Mouse (Mus musculus): Measurements from ENCODE around the gene Cenpu.
"Not testable (repeated sequence)": the region's sequence is repeated elsewhere in the genome, so short reads cannot be mapped to it uniquely, and the experiment has no call there.

The Cenpu gene

DNA sequence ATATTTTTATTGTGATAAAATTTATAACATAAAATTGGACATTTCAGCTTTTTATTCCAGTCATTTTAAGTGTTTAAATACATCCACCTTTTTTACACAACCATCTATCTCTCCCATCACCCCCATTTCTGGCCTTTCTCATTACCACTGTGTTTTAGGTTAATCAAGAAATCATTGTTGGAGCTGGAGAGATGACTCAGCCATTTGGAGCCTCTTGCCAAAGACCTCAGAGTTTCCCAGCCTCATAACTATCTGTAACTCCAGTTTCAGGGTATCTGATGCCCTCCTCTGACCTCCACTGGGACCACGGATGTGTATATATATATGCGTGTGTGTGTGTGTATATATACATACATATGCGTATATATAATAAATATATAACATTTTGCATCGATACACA is 799 bp upstream of the Cenpu start:
- DNase-seq: no peak

DNA sequence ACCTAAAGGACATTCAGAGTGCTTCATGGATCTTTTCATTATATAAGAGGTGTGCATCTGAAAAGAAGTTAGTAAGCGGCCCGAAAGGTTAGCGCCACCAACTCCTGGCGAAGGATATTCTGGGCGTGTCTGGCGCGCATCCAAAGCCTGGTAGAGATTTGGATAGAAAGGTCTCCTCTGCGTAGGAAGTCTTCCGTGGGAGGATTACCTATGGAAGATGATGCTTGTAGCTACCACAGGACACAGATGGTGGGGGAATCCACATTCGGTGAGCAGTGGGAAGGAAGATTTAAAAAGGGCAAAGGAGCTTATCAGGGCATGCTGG is 575 bp downstream of the Cenpu start:
- DNase-seq: no peak

DNA sequence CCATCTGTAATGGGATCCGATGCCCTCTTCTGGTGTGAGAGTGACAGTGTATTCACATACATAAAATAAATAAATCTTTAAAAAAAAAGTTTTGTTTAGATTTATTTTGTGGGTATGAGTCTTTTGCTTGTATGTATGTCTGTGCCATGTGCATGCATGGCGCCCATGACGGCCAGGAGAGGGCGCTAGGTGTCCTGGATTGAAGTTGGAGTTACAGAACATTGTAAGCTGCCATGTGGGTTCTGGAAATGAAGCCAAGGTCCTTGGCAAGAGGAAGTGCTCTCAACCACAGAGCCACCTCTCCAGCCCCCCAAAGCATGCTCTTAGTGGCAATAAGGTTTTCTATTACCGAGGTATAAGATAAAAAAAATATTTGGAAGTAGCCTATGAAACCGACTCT is 7.6 kb downstream of the Cenpu start:
- peak; percentile 35 for DNase-seq

DNA sequence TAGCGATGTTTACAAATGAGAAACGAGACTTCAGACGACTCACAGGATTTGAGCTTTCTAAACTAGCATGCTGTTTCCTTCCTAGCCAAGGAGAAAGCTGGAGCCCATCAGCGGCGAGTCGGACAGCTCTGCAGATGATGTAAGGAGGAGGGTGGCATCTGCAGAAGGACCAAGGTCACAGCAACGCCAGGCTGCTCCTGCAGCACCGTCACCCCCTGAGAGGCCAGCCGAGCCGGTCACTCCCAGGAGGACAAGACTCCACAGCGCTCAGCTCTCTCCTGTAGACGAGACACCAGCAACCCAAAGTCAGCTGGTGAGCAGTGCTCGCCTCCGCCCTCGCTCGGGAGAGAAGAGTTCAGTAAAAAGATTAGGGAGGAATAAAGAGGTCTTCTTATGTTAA is 10.5 kb downstream of the Cenpu start:
- DNase-seq: no peak

DNA sequence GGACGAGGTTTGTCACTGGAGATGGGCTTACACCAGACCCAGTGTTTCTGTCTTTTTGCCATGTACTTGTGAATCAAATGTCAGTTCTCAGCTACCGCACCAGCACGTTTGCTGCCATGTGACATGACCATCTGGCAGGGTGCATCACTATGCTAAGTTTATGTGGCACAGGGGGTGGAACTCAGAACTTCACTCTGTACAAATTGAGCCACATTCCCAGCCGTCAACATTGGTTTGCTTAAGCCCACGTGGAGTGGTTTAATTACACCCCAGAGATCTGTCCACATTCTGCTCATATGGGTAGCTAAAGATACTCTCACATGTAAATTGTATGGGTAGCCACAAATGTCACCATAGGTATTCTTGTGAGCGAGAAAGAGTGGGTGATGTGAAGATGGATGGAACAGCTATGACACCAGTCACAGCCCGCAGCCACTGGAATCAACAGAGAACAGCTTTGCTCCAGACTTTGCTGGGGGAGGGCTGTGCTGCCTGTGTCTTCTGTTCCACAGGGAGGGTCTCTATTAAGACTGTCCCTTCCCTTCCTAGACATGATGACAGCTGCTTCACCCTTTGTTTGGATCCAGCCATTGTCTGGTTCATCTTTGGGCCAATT is 15.2 kb downstream of the Cenpu start:
- DNase-seq: no peak

DNA sequence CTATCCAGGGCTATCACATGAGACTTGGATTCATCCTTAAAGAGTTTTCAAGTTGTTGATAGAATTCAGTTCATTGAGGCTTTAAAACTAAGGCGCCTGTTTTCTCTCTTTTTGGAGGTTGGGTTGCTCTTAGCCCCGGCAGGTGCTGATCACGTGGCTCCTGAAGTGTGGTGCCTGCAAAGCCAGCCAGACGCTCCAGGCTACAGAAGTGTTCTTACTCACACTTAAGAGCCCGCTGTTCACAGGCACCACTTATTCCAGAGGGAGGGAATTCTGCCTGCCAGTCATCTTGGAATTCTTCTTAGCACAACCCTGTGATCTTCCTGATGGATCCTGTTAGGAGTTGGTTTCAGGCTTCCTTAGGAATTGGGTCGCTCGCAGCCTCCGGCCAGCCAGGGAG is 16.1 kb downstream of the Cenpu start:
- no peak for DNase-seq

DNA sequence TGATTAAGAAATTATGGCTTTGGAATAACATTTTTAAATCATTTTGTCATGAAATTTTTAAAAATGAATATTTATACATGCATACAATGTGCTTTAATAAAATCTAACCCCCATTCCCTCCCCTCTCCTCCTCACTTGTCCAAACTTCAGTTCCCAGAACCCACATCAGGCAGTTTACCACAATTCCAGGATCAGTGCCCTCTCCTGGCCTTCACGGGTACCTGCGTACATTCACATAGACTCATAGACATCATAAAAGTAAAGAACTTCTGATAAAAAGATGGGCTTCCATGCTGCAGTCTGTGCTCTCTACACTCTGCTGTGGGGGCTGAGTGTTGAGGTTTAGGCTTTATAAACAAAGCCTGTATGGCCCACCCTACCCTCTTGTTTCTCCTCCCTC is 17.1 kb downstream of the Cenpu start:
- DNase-seq: no peak

DNA sequence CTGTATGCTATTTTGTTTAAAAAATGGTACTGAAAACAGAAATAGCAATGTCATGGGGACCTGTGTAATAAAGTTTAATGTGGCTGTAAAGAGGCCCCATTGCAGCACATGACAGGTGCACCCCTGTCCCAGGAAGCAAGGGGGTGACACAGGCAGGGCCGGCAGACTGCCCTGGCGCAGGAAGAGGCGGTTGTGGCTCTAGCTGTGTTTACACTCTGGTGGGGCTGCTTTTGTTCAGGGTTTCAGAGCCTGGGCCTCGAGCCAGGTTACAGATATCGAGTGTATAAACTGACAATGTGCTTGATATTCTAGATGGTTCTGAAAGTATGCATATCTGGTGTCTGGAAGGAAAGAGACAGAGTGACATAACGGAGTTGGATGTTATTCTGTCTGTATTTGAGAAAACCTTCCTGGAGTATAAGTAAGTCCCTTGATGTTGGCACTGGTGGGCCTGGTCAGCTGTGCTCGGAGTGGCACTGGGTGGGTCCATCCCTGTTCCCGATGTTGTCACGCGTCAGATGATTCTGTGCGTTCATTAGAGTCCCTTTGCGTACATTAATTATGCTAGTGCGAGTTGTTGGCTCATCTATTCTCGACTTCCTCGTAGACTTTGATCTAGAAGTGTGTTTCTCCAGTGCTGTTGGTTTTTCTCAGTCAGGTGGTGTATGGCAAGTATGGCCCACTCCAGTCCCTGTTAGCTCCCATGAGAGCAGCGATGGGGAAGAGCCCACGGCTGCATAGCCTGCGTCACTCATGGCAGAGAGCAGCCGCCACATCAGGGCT is 18.0 kb downstream of the Cenpu start:
- DNase-seq: peak; percentile 33

DNA sequence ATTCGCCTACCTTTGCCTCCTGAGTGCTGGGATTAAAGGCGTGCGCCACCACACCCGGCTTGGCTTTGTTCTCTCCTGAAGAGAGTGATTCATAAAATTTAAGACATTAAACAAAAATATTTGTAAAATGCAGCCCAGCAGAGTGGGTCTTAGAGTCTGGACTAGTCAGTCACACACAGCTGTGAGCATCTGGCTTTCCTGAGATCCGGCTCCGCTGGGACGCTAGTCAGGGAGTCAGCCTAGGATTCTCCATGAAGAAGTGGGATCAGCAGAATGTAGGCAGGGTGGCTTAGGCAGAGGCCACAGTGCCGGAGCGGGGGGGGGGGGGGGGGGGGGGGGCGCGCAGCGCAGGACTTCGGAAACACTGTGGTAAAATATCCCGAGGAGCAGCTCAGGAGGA is 18.8 kb downstream of the Cenpu start:
- no peak for DNase-seq

DNA sequence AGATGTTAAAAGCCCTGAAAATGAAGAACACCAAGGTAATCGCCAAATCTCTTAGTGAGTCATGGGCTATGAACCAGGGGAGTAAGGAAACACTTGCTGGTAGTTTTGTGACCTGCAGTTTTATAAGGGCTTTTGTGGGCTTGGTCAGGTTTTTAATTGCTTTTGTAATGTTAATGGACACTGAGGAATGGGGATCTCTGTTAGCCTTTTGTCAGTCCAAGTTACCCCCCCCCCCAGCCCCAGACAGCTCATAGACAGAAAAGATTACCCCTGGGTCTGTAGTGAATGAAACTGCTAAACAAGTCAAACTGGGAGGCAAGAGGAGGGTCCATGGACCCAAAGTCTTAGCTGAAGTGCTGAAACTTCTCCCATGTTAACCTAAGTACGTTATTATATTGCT is 21.6 kb downstream of the Cenpu start:
- DNase-seq: no peak

DNA sequence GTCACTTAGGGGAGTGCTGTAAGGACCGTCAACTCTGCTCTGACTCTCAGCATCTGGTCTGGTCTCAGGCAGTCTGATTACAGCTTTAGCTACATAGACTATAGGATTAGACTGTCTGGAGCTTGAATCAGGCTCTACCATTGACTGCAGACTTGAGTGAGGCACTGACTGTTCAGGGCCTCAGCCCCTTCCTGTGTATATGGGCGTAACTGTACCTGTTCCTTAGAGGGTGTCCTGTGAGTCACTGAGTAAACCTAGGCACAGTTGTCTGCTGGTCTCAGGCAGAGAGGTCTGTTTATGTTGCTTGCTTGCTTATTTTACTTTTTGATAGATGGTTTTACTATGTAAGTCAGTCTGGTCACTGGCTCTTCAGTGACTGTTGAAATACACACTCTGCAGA is 22.1 kb downstream of the Cenpu start:
- DNase-seq: no peak

DNA sequence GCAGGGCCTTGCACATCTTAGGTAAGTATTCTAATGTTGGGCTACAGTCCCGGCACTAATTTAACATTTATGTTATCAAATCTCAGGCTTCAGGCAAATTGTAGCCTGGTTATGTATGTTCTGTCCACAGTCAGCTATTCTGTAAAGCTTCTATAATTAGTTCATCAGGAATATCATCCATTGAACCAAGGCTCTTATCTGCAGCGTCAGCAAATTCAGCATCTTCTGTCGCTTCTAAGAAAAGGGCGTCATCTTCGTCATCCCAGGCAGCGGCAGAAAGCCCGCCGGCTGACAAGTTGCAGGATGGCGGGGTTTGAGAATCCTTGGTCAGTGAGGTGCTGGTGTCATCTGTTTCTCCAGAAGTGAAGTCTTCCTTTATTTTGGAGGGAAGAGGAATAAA is 27.0 kb downstream of the Cenpu start:
- DNase-seq: no peak

DNA sequence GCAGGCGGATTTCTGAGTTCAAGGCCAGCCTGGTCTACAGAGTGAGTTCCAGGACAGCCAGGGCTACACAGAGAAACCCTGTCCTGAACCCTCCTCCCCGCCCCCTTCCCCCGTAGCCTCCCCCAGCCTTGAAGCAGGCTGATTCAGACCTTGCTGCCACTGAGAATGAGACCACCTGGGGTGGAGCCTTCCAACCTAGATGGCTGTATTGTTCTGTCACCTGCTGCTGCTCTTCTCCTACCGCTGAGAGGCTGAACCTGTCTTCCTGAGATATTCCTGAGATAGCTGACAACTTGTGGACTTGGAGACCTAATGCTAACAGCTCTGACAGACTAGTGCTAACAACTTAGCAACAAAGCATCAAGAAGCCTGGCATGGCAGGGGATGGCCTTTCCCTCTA is 32.5 kb downstream of the Cenpu start:
- DNase-seq: not testable (repeated sequence)

DNA sequence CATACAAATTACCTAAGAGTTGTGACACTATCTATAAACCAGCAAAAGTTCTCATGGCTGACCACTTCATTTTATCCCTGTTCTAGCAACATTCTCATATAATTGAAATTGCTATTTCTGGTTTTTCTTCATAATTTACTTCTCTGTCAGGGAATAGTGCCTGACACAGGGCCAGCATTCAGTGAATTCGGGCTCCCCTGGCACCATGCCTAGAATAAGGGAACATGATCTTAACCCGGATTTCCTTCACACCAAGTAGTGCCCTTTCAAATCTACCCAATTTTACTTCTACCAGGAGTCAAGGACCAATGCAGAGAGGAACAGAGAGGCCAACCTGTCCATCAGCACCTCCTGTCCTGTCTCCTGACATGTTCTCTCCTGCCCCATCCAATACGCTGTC is 33.7 kb downstream of the Cenpu start:
- no peak for DNase-seq

DNA sequence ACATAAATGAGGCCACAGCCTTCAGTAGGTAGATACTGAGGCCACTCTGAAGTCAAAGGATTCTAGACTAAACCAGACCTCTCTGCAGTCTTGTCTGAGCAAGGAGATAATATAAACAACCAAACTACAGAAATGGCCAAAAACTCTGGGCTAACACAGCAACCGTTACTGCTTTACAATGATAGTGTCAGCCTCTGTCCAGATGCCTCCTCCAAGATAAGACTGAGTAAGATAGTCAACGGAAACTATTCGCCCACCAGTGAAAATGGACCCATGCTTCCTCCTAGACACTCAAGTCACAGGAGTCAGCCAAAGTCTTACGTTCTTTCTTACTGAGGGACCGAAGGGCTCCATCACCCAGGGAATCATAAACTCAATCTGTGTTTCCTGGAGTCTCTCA is 36.1 kb downstream of the Cenpu start:
- no peak for DNase-seq

DNA sequence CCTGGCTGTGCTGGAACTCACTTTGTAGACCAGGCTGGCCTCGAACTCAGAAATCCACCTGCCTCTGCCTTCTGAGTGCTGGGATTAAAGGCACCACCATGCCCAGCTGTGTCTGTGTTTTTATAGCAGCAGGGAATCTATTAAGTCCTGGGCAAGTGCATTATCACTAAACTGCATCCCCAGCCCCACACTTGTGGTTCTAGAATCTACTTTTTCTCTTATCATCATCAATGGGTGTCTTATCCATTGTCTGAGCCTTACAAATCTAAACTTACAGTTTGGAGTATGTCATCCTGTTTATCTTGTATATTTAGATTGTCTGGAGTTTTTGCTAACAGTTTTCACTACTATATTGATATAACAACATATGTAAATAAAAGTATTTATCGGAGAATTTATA is 36.8 kb downstream of the Cenpu start:
- no peak for DNase-seq

DNA sequence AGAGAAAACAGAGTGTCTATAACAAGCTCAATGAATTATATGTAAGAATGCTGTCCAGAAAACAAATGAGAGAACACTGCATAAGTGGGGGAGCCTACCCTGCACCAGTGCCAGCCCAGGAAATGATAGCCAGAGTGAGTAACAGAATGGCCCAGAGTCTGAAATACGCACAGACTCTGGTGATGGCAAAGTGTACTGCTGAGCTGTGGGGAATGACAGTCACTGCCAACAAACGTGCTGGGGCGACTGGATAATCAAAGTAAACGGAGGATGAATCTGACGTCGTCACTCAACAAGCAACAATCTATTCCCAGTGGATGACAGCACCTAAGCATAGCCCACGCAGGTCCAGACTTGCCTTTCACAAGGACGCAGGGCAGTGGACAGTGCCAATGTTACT is 41.2 kb downstream of the Cenpu start:
- no peak for DNase-seq

DNA sequence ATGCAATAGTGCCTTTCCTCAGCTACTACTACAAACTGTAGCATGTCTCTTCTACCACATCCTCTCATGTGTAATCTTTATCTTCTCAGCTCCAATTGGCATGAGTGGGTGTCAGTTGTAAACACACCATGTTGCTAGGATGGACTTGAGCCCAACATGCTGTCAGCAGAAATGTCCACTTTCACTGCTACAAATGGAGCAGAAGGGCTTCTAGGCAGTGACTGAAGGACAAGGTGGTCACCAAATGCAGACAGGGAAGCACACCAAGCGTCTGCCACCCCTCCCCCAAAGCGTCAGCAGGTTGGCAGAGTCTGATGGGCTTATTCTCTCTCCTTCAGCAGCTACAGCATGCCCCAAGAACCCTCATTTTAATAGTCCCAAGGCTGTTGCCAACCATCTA is 41.9 kb downstream of the Cenpu start:
- DNase-seq: no peak

DNA sequence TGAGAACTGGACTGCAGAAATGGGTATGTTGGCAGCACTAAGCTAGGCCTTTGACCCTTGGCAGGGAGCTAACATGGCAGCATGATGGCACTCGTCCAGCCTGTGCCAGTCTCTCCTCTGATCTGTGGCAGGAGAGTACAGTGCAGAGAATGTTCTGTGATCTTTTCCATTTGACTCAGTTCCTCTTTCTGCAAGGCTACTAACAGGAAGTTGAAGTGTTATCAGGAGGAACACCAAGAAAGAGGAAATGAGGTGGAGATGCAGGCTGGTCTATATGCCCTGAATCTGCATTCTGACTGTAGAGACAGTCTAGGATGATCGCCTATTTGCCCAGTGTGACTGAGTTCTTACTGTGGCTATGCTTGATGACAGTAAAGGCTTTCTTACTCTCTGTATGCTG is 43.8 kb downstream of the Cenpu start:
- DNase-seq: no peak

DNA sequence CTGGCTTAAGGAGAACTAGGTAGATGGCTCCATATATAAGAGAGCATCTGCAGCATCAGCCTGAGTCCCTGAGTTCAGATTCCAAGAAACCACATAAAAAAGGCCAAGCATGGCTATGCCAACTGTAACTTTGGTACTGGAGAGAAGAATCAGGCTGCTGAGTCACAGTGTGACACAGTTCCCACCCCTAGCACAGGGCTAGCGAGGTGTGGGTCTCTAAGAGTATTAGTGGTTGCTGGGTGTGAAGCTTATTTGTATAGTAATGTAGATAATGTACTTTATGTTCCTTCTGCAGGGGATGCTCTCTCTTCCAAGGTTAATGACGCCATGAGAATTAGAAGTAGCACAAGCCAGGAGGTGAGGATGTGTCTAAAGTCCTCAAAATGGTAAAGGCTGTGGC is 44.7 kb downstream of the Cenpu start:
- no peak for DNase-seq

DNA sequence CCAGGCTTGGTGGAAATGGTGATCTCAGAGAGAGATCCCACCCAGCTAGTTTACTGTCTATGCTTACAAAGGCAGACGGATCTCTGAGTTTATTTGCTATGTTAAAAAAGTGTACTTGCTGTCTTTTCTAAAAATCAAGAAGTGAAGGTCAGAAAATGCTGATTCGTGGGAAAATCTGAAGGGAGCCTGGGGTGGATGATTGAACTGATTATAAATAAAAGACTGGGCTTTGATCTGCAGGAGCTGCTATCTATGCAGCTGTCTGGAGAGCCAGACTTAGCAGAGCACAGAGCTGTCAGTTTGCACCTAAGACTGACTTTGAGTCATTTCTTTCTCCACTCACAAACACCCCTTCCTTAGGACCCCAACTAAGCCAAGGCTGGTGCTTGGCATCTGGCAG is 45.6 kb downstream of the Cenpu start:
- DNase-seq: no peak

DNA sequence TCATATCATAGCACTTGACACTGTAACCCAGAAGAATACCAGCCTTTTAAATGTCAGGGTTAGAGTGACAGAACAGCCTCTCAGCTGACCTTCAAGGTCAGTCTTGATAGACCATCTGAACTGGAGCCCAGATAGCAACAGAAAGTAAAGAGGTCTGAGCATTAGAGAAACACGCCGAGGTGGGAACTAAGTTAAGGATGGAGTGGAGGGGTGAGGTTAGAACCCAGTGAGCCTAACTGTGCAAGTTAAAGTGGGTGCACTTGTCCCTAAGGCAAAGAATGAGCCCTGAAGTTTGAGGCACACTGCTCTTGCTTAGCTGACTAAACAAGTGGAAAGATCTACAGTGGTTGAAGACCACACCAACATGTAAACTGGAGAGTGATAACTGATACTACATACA is 46.3 kb downstream of the Cenpu start:
- DNase-seq: no peak

DNA sequence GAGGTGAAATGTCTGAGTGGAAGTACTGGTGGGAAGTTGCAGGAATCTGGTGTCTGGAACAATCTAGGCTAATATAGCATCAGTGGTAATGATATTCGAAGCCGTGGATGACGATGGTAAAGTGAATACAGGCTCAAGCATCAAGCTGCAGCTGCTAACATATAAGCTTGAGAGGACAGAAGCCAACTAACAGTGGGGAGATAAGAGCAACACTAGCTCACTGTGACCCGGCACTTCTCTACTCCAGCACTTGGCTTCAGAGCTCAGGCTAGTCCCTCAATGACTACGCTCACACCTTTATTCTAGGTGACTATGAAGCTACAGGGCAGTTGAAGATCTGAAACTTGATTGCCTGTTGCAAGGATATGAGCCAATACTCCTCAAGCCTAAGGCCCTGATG is 46.9 kb downstream of the Cenpu start:
- DNase-seq: no peak

DNA sequence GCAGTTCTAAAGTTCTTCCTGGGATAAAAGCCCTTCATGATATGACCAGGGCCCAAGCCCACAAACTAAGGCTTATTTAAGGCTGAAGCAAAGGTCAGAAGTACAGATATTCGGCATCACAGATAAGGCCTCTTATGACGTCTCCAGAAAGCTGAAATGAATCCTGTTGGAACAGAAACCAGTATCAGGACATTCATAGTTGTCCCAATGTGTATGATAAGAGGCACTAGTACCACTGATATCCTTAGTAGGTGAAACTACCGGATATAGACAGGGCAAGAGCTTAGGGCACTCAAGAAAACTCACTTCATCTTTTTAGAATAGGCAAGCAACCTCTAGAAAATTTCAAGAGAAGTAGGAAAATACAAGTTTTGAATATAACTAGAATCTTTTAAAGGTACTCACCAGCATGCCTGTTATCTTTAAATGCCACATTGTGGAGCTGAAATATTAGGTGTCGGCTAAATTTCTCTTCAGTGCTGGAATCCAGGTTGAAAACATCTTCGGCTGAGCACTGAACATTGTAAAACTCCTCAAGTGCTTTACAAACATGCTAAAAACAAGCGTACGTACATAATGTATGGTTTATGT is 47.6 kb downstream of the Cenpu start:
- DNase-seq: no peak
